Mouse (Mus musculus) lung, embryonic 14.5 days (tissue): ENCODE results near the gene Plce1. TPM values are rescaled to one million over a fixed set of nuclear protein-coding genes. Genes with fewer than 3 reads are reported as not detected.

ENCODE experiments used
- ATAC-seq: fragments of 200-750 bp; cut with Nextera tagmentation; 2 replicates; pipeline ENCODE4 v1.8.0; 2017; ENCODE audit warnings: mild to moderate bottlenecking, moderate TSS enrichment, moderate library complexity; ENCODE audit not compliant: insufficient read depth
- DNase-seq: peaks from one replicate; pipeline ENCODE4 v3.0.0-alpha.2; 2015
- H3K27ac ChIP-seq: fragments of 300-500 bp; sonication (generic); 2 replicates; pipeline ENCODE4 v1.5.1; 2014; ENCODE audit warnings: low read depth, mild to moderate bottlenecking, moderate library complexity
- H3K27me3 ChIP-seq: fragments of 300-500 bp; sonication (generic); 2 replicates; pipeline ENCODE4 v1.6.1; 2014; ENCODE audit warnings: low read length, control low read depth; ENCODE audit not compliant: insufficient read depth
- H3K36me3 ChIP-seq: fragments of 300-500 bp; sonication (generic); 2 replicates; pipeline ENCODE4 v1.6.1; 2014; ENCODE audit warnings: control low read depth; ENCODE audit not compliant: insufficient read depth
- H3K4me1 ChIP-seq: fragments of 300-500 bp; sonication (generic); 2 replicates; pipeline ENCODE4 v1.6.1; 2014; ENCODE audit warnings: antibody characterized with exemption, control low read depth; ENCODE audit not compliant: insufficient read depth
- H3K4me2 ChIP-seq: fragments of 300-500 bp; sonication (generic); 2 replicates; pipeline ENCODE4 v1.6.1; 2014; ENCODE audit warnings: mild to moderate bottlenecking
- H3K4me3 ChIP-seq: fragments of 300-500 bp; sonication (generic); 2 replicates; pipeline ENCODE4 v1.5.1; 2014; ENCODE audit warnings: low read depth, low read length
- H3K9ac ChIP-seq: fragments of 300-500 bp; sonication (generic); 2 replicates; pipeline ENCODE4 v1.6.1; 2014
- H3K9me3 ChIP-seq: fragments of 300-500 bp; sonication (generic); 2 replicates; pipeline ENCODE4 v1.6.1; 2016; ENCODE audit warnings: low read depth, low read length, control low read depth
- CTCF ChIP-seq: IDR thresholded peaks from 2 replicates; pipeline ENCODE4 v1.5.1; 2016; ENCODE audit warnings: antibody characterized with exemption, low read depth
- WGBS: fragments of 180-500 bp; shearing (Covaris S2); extraction: QIAGEN DNeasy Blood & Tissue Kit; methylation state at CpG from one replicate; pipeline ENCODE4 v1.1.7; 2014; 5-methylcytosine and 5-hydroxymethylcytosine counted together
- polyA plus RNA-seq: library from polyadenylated mRNA; unstranded; fragments of >200 nt; fragmentation: Nextera tagmentation; extraction: Ambion mirVana; gene quantifications from 2 replicates; pipeline ENCODE4 v1.2.1, GENCODE M21; 2014

The Plce1 gene
- polyA plus RNA-seq, 1 experiment from 2014 or later = 4.5 TPM

DNA sequence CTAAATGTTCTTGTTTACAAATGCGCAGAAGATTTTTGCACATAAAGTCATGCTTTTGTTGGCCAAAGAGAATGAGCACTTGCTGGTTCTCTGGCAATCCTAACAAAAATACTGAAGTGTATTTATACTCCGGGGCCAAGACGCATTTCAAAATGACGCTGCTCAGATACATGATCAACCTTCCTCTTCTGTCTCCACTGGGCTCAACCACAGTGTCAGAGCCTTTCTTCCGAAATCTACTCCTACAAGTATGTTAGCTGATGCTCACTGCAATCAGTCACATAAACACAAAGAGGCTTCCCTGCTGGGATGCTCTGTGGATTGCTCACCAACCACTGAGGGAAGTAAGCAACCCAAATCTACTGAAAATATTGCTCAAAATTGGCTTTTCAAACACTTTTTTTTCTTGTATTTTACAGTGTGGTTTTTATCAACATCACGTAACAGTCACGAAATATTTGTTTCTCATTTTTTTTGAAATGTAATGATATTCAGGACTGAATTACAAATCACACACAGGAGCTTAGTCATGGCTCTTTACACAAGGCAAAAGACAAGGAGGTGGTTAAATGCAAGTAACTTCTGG lies 191.2 kb downstream of the Plce1 start:
- Histone ChIP-seq H3K27ac (no peak overlapping the region), H3K36me3 (no peaks in the 10 kb centered on the region), H3K27me3 (no peaks in the 10 kb centered on the region), H3K4me2 (no peak overlapping the region), H3K9me3 (no peaks in the 10 kb centered on the region), H3K4me1 (no peaks in the 10 kb centered on the region), H3K9ac (no peak overlapping the region), H3K4me3 (no peak overlapping the region)
- WGBS = 80% methylated on average over 7 of the region's 7 CpGs
- DNase-seq (no peak), ATAC-seq (no peak)
- no peak for TF ChIP-seq CTCF

DNA sequence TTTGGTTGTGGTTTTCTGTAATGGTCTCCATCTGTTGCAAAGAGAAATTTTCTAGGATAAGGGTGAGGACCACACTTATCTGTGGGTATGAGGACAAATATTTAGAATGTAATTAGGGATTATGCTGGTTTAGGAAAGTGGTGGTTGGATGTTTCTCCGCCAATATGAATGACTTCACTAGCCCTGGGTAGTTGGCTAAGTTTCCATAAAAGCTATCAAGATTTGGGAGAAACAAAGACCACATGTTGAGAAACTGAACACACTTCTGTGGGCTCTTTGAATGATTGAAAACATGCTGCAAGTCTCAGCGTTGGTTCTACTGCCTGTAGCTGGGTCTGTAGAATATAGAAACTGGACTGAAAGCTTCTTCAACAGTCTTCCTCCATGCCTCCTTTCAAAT lies 193.0 kb downstream of the Plce1 start:
- WGBS = 71% methylated on average over 2 of the region's 2 CpGs
- Histone ChIP-seq H3K9me3 (no peaks in the 10 kb centered on the region), H3K27ac (no peak overlapping the region), H3K4me2 (no peak overlapping the region), H3K4me1 (no peaks in the 10 kb centered on the region), H3K4me3 (no peak overlapping the region), H3K36me3 (no peaks in the 10 kb centered on the region), H3K9ac (no peak overlapping the region), H3K27me3 (no peaks in the 10 kb centered on the region)
- no peak for TF ChIP-seq CTCF
- ATAC-seq (no peak), DNase-seq (peak; percentile 7)

DNA sequence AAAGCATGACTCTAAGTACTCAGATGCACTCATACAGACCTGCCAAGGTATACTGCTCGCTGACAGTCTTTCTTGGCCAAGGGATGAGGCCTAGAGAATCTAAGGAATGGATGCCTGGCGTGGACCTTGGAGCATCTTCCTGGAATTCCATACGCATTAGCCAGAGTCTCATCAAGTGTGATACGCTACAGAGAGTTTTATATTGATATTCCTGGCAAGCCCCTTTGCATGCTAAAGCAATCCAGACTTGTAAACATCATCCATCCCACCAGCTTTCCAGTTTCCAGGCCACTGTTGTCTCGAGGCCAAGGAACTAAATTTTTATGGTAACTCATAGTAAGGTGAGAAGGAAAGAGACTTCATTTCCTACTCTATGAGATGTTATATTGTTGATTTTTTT lies 197.7 kb downstream of the Plce1 start:
- no peak for TF ChIP-seq CTCF
- H3K27me3 ChIP-seq = no peaks in the 10 kb centered on the region
- DNase-seq (no peak), ATAC-seq (no peak)
- no peak overlapping the region for H3K4me3 ChIP-seq
- no peak overlapping the region for H3K4me2 ChIP-seq
- H3K27ac ChIP-seq = no peak overlapping the region
- no peaks in the 10 kb centered on the region for H3K4me1 ChIP-seq
- H3K36me3 ChIP-seq = no peaks in the 10 kb centered on the region
- 78% methylated on average over 5 of the region's 5 CpGs for WGBS
- H3K9me3 ChIP-seq = no peaks in the 10 kb centered on the region
- H3K9ac ChIP-seq = no peak overlapping the region

DNA sequence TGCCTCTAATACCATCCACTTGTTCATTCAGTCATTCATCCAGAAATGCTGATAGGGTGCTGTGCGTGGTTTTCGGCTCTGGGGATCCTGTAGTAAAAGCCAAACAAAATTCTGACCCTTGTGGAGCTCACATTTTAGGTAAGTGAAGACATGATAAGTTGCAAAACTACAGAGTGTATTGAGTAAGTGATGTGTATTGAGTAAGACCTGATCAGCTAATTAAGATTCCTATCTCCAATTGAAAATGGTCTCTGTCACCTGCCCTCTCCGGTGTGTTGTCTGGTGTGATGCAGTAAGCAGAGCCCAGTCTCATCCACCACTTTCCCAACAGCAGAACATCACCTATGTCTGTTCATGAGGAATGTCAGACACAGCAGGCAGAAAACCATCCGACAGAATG lies 198.6 kb downstream of the Plce1 start:
- Histone ChIP-seq H3K4me3 (no peak overlapping the region), H3K4me1 (no peaks in the 10 kb centered on the region), H3K4me2 (no peak overlapping the region), H3K27ac (no peak overlapping the region), H3K27me3 (no peaks in the 10 kb centered on the region), H3K36me3 (no peaks in the 10 kb centered on the region), H3K9me3 (no peaks in the 10 kb centered on the region), H3K9ac (no peak overlapping the region)
- 86% methylated on average over 4 of the region's 4 CpGs for WGBS
- DNase-seq (no peak), ATAC-seq (no peak)
- TF ChIP-seq CTCF = no peak

DNA sequence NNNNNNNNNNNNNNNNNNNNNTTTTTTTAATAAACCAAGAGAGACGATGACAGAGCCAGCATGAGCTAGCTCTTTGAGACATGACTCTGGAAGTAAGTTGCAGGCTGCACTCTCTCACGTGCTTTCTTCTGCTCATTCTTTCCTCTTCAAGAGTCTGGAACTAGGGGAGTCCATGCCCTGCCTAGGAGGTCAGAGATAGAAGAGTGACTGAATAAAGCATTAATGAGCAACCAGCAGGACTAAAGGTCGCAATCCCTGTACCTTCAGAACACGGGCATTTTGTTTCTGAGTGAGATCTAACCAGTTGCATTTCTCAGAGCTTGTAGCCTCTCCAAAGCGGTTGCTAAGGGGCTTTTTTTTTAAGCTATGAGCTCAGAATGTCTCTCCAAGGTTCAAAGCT lies 206.4 kb downstream of the Plce1 start:
- Histone ChIP-seq H3K4me3 (no peak overlapping the region), H3K36me3 (no peaks in the 10 kb centered on the region), H3K27me3 (no peaks in the 10 kb centered on the region), H3K4me2 (no peak overlapping the region), H3K9ac (no peak overlapping the region), H3K27ac (no peak overlapping the region), H3K4me1 (no peaks in the 10 kb centered on the region), H3K9me3 (no peaks in the 10 kb centered on the region)
- DNase-seq (no peak), ATAC-seq (no peak)
- 63% methylated on average over 5 of the region's 5 CpGs for WGBS
- no peak for TF ChIP-seq CTCF

DNA sequence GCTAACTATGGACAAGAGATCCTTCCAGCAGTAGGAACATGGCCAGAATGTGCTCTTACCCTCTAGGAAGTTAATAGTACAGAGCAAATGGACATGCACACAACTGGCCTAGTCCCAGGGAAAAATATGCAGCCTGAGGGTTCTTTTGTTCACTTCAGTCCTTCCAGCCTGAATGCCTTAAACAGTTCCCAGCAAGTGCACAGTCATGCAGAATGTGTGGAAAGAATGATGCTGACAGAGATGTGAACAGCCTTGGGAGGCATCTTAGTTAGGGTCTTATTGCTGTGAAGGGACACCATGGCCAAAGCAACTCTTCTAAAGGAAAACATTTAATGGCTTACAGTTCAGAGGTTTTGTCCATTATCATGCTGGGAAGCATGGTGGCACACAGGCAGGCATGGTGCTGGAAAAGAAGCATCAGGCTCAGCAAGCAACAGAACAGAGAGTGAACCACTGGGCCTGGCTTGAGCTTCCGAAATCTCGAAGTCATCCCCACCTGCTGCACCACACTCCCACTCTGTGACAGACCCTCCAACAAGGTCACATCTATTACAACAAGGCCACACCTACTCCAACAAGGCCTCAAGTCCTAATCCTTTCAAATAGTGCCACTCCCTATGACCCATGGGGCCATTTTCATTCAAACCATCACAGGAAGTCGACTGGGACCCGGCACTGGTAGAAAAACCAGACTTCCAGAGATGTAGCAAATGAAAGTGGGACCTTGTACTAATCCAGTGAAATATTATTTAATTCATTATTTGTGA lies 208.0 kb downstream of the Plce1 start:
- no peak for TF ChIP-seq CTCF
- no peaks in the 10 kb centered on the region for H3K4me1 ChIP-seq
- no peak overlapping the region for H3K9ac ChIP-seq
- ATAC-seq (no peak), DNase-seq (no peak)
- H3K9me3 ChIP-seq = no peaks in the 10 kb centered on the region
- H3K27me3 ChIP-seq = no peaks in the 10 kb centered on the region
- H3K36me3 ChIP-seq = no peaks in the 10 kb centered on the region
- H3K4me2 ChIP-seq = no peak overlapping the region
- H3K27ac ChIP-seq = no peak overlapping the region
- no peak overlapping the region for H3K4me3 ChIP-seq
- WGBS = 88% methylated on average over 4 of the region's 4 CpGs

DNA sequence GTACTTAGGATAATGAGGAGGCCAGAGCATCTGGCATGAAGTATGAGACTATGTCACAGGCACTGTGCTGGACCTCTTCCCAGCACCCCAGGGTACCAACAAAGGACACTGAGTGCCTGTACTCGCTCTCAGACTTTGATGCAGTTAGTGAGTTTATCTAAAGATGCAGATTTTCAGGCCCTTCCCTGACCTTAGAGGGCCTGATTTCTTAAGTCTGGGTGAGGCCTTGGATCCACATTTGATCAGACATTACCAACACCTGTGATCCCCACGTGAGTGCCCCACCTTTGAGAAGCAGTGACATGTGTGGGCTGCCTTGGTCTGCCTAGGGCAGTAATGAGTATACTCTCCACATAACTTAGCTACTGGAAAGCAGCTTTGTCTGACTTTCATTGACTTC lies 209.4 kb downstream of the Plce1 start:
- Histone ChIP-seq H3K27me3 (no peaks in the 10 kb centered on the region), H3K36me3 (no peaks in the 10 kb centered on the region), H3K9ac (no peak overlapping the region), H3K27ac (no peak overlapping the region), H3K4me2 (no peak overlapping the region), H3K9me3 (no peaks in the 10 kb centered on the region), H3K4me1 (no peaks in the 10 kb centered on the region), H3K4me3 (no peak overlapping the region)
- WGBS = 79% methylated on average over 2 of the region's 2 CpGs
- DNase-seq (no peak), ATAC-seq (no peak)
- no peak for TF ChIP-seq CTCF
